Mouse (Mus musculus) heart, embryonic 15.5 days (tissue): ENCODE data around the gene Rgs12. TPM values are rescaled to one million over a fixed set of nuclear protein-coding genes. Genes with fewer than 3 reads are reported as not detected.

Experiments
- ATAC-seq: fragments of 200-750 bp; cut with Nextera tagmentation; replicated peaks from 2 replicates; pipeline ENCODE4 v1.8.0; 2017; ENCODE audit warnings: low read depth, moderate TSS enrichment; ENCODE audit not compliant: insufficient number of reproducible peaks, insufficient read depth, low FRiP score
- H3K27ac ChIP-seq: fragments of 300-500 bp; sonication (generic); 2 replicates; pipeline ENCODE4 v1.5.1; 2015; ENCODE audit warnings: mild to moderate bottlenecking, inconsistent platforms
- H3K27me3 ChIP-seq: fragments of 300-500 bp; sonication (generic); 2 replicates; pipeline ENCODE4 v1.6.1; 2015; ENCODE audit warnings: inconsistent platforms
- H3K36me3 ChIP-seq: fragments of 300-500 bp; sonication (generic); 2 replicates; pipeline ENCODE4 v1.6.1; 2015; ENCODE audit warnings: mild to moderate bottlenecking, inconsistent platforms
- H3K4me1 ChIP-seq: fragments of 300-500 bp; sonication (generic); replicated peaks from 2 replicates; pipeline ENCODE4 v1.6.1; 2015; ENCODE audit warnings: inconsistent platforms
- H3K4me2 ChIP-seq: fragments of 300-500 bp; sonication (generic); 2 replicates; pipeline ENCODE4 v1.6.1; 2015; ENCODE audit warnings: inconsistent platforms, mild to moderate bottlenecking, moderate library complexity
- H3K4me3 ChIP-seq: fragments of 300-500 bp; sonication (generic); 2 replicates; pipeline ENCODE4 v1.5.1; 2015; ENCODE audit warnings: mild to moderate bottlenecking, inconsistent platforms
- H3K9ac ChIP-seq: fragments of 300-500 bp; sonication (generic); 2 replicates; pipeline ENCODE4 v1.6.1; 2015; ENCODE audit warnings: mild to moderate bottlenecking, inconsistent platforms
- H3K9me3 ChIP-seq: fragments of 300-500 bp; sonication (generic); replicated peaks from 2 replicates; pipeline ENCODE4 v1.6.1; 2016; ENCODE audit warnings: inconsistent platforms
- WGBS: fragments of 180-500 bp; shearing (Covaris S2); methylation state at CpG from one replicate; pipeline ENCODE4 v1.1.7; 2015; ENCODE audit warnings: mixed read lengths; 5-methylcytosine and 5-hydroxymethylcytosine counted together
- polyA plus RNA-seq: library from polyadenylated mRNA; unstranded; fragments of >200 nt; fragmentation: Nextera tagmentation; extraction: Ambion mirVana; gene quantifications from 2 replicates; pipeline ENCODE4 v1.2.1, GENCODE M21; 2015

Gene Rgs12
- polyA plus RNA-seq, 1 experiment from 2014 or later: 28.7 TPM

DNA sequence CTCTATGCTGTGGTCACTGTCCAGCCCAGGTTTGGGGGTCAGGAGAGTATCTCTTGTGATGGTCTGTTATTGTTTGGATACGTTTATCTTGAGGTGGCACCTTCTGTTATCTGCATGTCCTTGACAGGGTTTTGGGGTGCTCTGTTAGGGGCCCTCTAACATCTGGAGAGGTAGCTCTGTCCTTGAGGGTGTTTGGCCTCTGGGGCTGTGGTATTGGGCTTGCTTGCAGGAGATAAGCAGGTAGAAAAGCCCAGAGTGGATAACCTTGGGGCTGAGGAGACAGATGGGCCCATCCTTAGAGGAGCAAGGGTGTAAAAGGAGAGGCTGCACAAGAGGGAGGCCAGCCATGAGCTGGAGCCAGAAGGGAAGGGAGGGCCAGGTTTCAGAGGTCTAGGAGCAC, 10.8 kb downstream of the Rgs12 start:
- ATAC-seq: no peak
- WGBS: 41% methylated on average over 1 of the region's 1 CpGs
- Histone ChIP-seq H3K9ac (no peak overlapping the region), H3K9me3 (no peaks in the 10 kb centered on the region), H3K36me3 (peaks cover 4% of the 10 kb centered on the region), H3K4me2 (no peak overlapping the region), H3K27ac (no peak overlapping the region), H3K27me3 (no peaks in the 10 kb centered on the region), H3K4me3 (no peak overlapping the region), H3K4me1 (peaks cover 40% of the 10 kb centered on the region)

DNA sequence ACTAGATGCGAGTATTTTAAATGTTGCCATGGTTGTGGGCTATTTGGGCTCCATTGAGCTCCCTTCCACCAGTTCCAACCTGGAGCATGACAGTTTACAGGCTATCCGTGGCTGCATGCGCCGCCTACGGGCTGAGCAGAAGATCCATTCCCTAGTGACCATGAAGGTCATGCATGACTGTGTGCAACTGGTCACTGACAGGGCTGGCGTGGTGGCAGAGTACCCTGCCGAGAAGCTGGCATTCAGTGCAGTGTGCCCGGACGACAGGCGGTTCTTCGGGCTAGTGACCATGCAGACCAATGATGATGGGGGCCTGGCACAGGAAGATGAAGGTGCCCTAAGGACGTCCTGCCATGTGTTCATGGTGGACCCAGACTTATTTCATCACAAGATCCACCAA, 16.3 kb downstream of the Rgs12 start:
- Histone ChIP-seq H3K4me3 (no peak overlapping the region), H3K27me3 (no peaks in the 10 kb centered on the region), H3K9me3 (no peaks in the 10 kb centered on the region), H3K36me3 (peaks cover 25% of the 10 kb centered on the region), H3K4me2 (no peak overlapping the region), H3K4me1 (peaks cover 21% of the 10 kb centered on the region), H3K9ac (no peak overlapping the region), H3K27ac (no peak overlapping the region)
- ATAC-seq: no peak
- 96% methylated on average over 12 of the region's 12 CpGs for WGBS

DNA sequence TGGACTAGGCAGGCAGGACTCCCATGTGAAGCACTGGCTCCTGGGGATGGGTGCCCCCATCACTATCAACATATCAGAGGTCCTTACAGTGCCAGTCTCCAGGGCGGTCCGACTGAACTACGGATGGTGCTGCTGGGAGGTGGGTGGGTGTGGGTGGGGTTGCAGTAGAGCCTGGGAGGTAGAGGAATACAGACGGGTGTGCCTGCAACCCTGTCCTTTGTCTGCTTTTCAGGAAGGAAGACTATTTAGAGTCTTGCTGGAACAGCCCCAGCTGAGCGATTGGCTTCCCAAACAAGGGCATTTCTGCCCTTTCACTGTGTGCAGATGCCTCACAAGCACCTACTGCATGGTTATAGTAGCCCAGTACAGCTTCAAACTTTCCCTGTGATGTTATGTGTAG, 19.1 kb downstream of the Rgs12 start:
- H3K9me3 ChIP-seq: no peaks in the 10 kb centered on the region
- no peak overlapping the region for H3K4me3 ChIP-seq
- H3K4me2 ChIP-seq: no peak overlapping the region
- 63% methylated on average over 5 of the region's 5 CpGs for WGBS
- H3K27ac ChIP-seq: no peak overlapping the region; the same call in 1 of the 2 replicates
- 0 out of 2 replicates have a peak, but pooled peaks have one; percentile 41 for ATAC-seq
- H3K9ac ChIP-seq: no peak overlapping the region
- peaks cover 25% of the 10 kb centered on the region for H3K36me3 ChIP-seq
- H3K27me3 ChIP-seq: no peaks in the 10 kb centered on the region
- H3K4me1 ChIP-seq: peaks cover 30% of the 10 kb centered on the region

DNA sequence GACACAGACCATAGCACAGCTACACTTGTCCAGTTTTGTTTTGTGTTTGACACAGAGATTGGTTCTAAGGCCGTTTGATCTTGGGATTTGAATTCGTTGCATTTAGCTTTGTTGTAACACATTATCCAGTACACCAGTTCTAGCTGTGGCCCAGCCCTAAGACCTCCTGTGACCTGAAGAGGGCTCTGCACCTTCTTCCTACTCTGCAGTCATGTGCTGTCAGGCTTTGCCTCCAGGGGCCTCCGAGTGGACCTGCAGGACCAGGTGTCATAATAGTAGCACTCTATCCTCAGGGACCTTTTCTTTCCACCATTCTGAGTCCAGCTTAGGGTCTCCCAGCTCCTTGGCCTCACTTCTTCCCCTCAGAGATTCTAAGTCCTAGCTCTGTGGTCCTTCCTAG, 23.2 kb downstream of the Rgs12 start:
- WGBS: 73% methylated on average over 3 of the region's 3 CpGs

DNA sequence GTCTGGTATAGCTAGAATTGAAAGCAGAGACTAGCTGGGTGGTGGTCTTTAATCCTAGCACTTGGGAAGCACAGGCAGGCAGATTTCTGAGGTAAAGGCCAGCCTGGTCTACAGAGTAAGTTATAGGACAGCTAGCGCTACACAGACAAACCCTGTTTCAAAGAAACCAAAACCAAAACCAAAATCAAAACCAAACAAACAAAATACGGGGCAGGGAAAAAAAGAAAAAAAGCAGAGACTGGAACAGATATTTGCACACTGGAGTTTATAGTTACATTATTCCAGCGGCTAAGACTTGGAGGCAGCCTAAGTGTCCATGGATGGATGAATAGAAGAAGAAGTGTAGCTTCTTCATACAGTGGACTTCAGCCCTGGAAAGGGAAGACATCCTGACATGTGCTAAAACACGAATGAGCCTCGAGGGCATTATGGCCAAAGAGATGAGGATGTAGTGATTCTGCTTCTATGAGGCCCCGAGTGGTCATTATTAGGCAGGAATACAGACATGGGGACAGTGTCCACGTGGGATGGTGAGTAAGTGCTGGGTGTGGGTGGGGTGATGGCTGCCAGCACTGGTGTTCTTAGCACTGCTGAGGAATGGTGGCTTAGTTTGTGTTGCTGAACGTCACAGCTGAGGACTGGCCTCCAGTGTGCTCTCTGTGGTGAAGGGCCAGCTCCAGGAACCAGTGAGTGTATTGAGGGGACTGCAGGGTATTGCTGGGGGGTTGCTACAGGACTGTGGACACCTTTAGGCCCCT, 24.5 kb downstream of the Rgs12 start:
- no peak overlapping the region for H3K9ac ChIP-seq

More for the DNA sequence above, 23.2 kb downstream of the Rgs12 start:
- Histone ChIP-seq H3K9me3 (no peaks in the 10 kb centered on the region), H3K36me3 (no peaks in the 10 kb centered on the region; the same call in 1 of the 2 replicates), H3K4me1 (peaks cover 43% of the 10 kb centered on the region), H3K4me3 (no peak overlapping the region), H3K4me2 (no peak overlapping the region), H3K27me3 (no peaks in the 10 kb centered on the region), H3K9ac (no peak overlapping the region), H3K27ac (no peak overlapping the region)
- no peak for ATAC-seq

DNA sequence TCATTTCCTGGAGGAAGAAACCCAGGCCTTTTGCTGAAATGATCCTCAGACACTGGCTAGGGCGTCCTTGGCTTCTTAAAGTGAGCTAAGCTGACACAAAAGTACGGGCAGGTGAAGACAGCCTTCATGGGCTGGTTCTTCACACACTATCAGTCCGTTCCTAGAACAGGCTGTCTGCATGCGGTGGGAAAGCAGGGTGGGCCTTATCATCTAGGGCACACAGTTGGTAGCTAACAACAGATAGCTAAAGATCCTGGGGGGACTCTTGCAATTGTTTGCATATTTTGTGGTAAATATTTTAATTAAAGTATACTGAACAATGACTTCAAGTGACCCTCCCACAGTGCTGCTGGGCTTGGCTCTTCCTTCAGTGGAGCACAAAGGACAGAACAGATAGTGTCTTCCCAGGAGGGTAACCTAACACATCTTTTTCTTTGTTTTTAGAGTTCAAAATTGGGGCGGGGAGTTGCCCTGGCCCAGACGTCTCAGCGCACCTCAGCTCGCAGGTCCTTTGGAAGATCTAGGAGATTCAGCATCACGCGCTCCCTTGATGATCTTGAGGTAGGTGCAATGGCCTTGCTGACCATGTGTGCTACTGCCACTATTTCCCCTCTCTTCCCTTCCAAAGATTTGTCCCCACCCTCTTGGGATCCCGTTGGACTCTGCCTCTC, 25.7 kb downstream of the Rgs12 start:
- ATAC-seq: no peak
- H3K9ac ChIP-seq: no peak overlapping the region
- WGBS: 75% methylated on average over 11 of the region's 11 CpGs
- H3K27ac ChIP-seq: no peak overlapping the region
- H3K4me3 ChIP-seq: no peak overlapping the region
- H3K9me3 ChIP-seq: no peaks in the 10 kb centered on the region
- H3K4me2 ChIP-seq: no peak overlapping the region
- peaks cover 57% of the 10 kb centered on the region for H3K4me1 ChIP-seq
- no peaks in the 10 kb centered on the region for H3K36me3 ChIP-seq
- no peaks in the 10 kb centered on the region for H3K27me3 ChIP-seq

More for the DNA sequence above, 24.5 kb downstream of the Rgs12 start:
- Histone ChIP-seq H3K9me3 (no peaks in the 10 kb centered on the region), H3K27me3 (no peaks in the 10 kb centered on the region), H3K4me2 (no peak overlapping the region), H3K36me3 (no peaks in the 10 kb centered on the region), H3K4me1 (peaks cover 47% of the 10 kb centered on the region), H3K27ac (0 out of 2 replicates have a peak overlapping the region, but pooled peaks have one; percentile 1), H3K4me3 (no peak overlapping the region)
- 87% methylated on average over 8 of the region's 8 CpGs for WGBS
- no peak for ATAC-seq

DNA sequence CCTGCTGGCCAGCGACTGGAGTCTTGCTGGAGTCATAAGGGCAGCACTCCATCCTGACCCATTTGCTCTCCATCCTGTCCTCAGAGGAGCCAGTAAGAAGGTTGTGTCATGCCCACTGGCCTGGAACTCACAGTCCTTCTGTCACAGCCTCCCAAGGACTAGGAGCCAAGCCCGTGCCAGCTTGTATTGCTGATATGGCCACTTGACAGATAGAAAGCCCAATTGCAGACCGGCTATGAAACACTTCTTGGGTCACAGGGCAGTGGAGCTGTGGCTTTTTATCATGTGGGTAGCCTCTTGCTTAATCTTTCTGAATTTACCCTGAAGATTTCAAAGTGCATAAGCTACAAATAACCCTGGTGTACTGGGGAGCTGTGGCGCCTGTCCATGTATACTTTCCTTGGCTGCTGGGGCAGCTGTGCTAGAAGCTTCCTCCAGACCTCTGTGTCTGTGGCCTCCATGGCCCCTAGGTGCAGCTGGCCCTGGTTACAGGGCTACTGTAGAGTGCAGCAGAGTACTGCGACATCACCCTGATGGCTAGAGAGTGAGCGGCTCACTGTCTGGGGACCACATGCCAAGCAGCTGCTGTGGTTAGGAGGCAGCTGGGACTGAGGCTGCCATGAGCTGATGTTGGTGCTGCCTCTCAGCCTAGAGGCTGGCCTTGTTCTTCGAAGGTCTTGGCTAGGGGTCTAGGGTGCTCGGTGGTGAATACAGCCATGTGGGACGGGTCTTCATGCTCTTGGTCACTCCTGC, 27.5 kb downstream of the Rgs12 start:
- ATAC-seq: peak; percentile 47
- peaks cover 61% of the 10 kb centered on the region for H3K4me1 ChIP-seq
- no peak overlapping the region for H3K4me3 ChIP-seq
- H3K27ac ChIP-seq: peak overlapping the region; percentile 80
- no peaks in the 10 kb centered on the region for H3K36me3 ChIP-seq
- H3K9me3 ChIP-seq: no peaks in the 10 kb centered on the region
- no peak overlapping the region for H3K9ac ChIP-seq
- H3K4me2 ChIP-seq: no peak overlapping the region
- no peaks in the 10 kb centered on the region for H3K27me3 ChIP-seq
- 63% methylated on average over 9 of the region's 9 CpGs for WGBS

DNA sequence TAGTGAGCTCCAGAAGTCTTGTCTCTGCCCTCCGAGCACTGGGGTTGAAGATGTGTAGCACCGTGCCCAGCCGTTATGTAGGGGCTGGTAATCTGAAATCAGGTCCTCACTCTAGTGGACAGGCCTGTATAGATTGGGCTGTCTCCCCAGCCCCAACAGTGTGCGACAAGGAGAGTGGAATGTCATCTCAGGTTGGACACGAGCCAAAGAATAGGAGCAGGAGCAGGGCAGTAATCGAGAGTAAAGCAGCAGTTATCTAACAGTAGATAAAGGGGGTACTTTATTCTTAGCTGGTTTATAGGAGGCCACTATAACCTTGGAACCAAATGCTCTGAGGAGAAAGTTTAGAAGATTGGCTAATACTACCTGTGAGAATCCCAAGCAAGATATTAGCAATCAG, 30.9 kb downstream of the Rgs12 start:
- no peak overlapping the region for H3K9ac ChIP-seq
- 26% methylated on average over 6 of the region's 6 CpGs for WGBS
- no peaks in the 10 kb centered on the region for H3K27me3 ChIP-seq
- H3K9me3 ChIP-seq: no peaks in the 10 kb centered on the region
- peak overlapping the region; percentile 80 for H3K27ac ChIP-seq
- H3K4me1 ChIP-seq: peaks cover 53% of the 10 kb centered on the region
- 0 out of 2 replicates have a peak overlapping the region, but pooled peaks have one; percentile 19 for H3K4me2 ChIP-seq
- ATAC-seq: peak; percentile 76
- H3K36me3 ChIP-seq: peaks cover 7% of the 10 kb centered on the region; the same call in 1 of the 2 replicates
- H3K4me3 ChIP-seq: no peak overlapping the region

DNA sequence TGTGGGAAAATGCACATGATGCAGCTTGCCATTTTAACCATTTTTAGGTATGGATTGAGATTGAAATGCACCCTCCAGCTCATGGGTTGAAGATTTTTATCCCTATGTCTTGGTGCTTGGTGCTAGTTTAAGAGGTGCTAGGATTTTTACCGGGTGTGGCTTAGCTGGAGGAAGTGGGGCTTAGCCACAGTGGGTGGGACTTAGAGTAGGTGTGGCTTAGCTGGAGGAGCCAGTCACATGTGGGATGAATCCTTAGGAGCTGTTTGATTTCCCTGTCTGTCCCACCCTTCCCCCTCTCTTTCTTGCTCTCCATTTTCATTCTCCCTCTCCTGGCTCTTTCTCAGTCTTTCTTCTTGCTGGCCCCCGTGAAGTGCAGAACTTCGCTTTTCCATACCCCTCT, 32.5 kb downstream of the Rgs12 start:
- peaks cover 7% of the 10 kb centered on the region; the same call in 1 of the 2 replicates for H3K36me3 ChIP-seq
- no peak overlapping the region for H3K9ac ChIP-seq
- ATAC-seq: no peak
- no peak overlapping the region for H3K27ac ChIP-seq
- 68% methylated on average over 3 of the region's 3 CpGs for WGBS
- no peaks in the 10 kb centered on the region for H3K27me3 ChIP-seq
- H3K4me3 ChIP-seq: no peak overlapping the region
- no peak overlapping the region for H3K4me2 ChIP-seq
- no peaks in the 10 kb centered on the region for H3K9me3 ChIP-seq
- peaks cover 43% of the 10 kb centered on the region for H3K4me1 ChIP-seq

DNA sequence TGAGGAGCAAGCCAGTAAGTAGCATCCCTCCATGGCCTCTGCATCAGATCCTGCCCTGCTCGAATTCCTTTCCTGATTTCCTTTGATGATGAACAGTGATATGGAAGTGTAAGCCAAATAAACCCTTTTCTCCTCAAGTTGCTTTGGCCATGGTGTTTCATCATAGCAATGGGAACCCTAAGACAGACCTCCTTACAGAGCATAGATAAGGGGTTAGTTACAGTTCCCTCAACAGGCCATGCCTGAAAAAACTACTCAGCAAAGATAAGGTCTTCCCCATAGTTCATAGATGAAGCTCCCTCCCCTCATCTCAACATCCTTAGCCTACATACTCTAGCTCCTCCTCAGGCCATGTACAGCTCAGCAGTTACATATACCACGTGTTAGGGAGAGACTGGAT, 35.7 kb downstream of the Rgs12 start:
- H3K4me2 ChIP-seq: no peak overlapping the region
- whole genome bisulfite sequencing: 67% methylated on average over 2 of the region's 2 CpGs
- peaks cover 7% of the 10 kb centered on the region; the same call in 1 of the 2 replicates for H3K36me3 ChIP-seq
- no peak overlapping the region for H3K27ac ChIP-seq
- no peaks in the 10 kb centered on the region for H3K9me3 ChIP-seq
- no peak overlapping the region for H3K9ac ChIP-seq
- ATAC-seq: no peak
- no peaks in the 10 kb centered on the region for H3K27me3 ChIP-seq
- no peak overlapping the region for H3K4me3 ChIP-seq
- peaks cover 47% of the 10 kb centered on the region for H3K4me1 ChIP-seq

DNA sequence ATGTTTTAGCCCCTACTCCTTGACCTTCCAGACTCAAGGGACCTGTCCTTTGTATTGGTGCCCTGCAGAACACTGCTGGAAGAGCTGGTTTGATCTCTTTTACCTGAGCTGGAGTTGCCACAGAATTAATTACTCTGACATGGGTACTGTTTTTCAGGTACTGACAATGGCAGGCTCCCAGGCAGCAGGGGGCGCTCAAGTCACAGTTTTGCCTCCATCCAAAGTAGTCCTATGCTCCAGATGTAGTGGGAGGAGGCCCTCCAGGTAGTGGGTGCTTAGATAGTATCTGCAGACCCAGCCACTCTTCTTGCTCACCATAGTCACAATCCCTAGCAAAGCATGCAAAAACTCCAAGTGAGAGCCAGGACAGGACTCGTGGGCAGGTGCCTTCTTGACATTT, 36.6 kb downstream of the Rgs12 start:
- Histone ChIP-seq H3K27ac (no peak overlapping the region), H3K4me3 (no peak overlapping the region), H3K9me3 (no peaks in the 10 kb centered on the region), H3K9ac (no peak overlapping the region), H3K4me2 (no peak overlapping the region), H3K36me3 (peaks cover 7% of the 10 kb centered on the region; the same call in 1 of the 2 replicates), H3K4me1 (peaks cover 47% of the 10 kb centered on the region), H3K27me3 (no peaks in the 10 kb centered on the region)
- WGBS: 33% methylated on average over 2 of the region's 2 CpGs
- 0 out of 2 replicates have a peak, but pooled peaks have one; percentile 15 for ATAC-seq
